Mouse (Mus musculus) cerebellum, postnatal 25 days (tissue): ENCODE measurements at regions not wholly inside any gene's neighbourhood (a gene's known extent, or its start where the extent isn't known, plus 50 kb on each side); places are given as distances from the start of the nearest gene placed in this dataset.

Experiments used
- DNase-seq, 2 experiments: peaks; one replicate each; pipeline ENCODE4 v3.0.0; 2021; ENCODE audit warnings: mixed read lengths in 2 of 2

DNA sequence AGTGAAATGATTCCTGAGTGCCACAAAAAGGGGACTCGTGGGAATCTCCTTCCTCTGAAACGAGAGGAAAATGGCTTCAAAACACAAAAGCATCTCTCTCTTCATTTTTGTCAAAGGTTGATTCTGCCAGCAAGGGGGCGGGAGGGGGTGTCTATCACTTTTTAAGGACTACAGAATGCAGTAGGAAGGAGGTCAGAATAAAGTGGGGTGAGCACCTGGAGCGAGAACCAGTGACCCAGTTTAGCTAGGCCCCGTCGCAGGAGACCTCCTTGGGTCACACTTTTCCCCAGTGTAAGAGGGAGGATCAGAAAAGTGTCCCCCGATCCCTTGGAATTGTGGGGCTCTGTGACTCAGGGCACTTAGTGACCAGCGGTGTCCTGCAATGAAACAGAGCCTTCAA, 133.1 kb downstream of the Tgfb2 start:
- no peak for DNase-seq

DNA sequence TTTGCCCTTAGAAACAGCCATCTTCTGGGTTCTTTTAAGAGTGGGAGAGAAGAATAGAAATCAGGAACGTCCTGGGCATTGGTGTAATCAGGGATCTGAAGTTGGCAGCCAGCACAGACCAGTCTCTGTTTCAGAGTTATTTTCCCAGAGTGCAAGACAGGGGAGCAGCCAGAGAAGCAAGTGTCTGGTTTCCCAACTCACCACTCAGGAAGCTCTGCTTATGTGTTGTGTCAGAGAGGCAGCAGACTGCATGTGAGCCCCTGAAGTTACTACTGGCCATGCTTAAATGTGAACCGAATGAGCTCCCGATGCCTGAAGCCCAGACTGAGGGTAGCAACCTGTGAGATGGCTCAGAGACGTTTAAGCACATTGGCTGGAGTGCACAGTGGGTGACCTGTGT, 133.7 kb downstream of the Tgfb2 start:
- no peak for DNase-seq

DNA sequence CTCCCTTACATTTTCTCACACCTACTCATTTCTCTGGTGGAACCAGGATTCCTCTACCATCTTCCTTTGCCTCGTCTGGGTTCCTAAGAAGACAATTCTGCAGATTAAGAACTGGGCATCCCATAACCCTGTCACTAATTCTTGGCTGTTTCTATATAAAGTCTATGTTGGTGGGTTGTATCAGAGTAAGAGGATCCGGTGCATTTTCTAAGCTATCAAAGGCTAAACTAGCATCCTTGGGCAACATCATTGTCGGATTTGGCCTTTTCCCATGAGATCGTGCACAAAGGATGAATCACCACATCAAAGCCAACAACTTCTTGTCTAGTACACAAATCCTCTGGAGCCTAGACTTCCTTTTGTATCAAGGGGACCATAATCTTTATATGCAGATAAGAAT, 137.3 kb downstream of the Tgfb2 start:
- no peak for DNase-seq

DNA sequence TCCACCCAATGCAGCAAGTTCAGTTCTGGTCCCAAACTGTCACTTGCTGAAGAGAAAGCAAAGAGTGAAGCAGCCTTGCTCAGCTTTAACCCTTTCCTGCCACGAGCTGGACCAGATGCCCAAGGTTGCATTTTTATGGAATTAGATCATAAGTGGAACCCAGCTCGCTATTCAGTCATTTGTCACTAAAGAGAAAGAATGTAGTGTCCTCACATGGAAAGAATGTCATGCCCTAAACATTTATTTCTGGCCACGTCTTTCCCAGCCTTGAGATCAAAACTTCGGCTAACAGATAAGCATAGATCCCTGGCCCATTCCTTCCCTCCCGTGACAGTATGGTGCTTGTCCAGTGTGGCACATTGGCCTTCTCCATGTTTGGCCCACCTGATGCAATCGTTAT, 137.7 kb downstream of the Tgfb2 start:
- no peak for DNase-seq

DNA sequence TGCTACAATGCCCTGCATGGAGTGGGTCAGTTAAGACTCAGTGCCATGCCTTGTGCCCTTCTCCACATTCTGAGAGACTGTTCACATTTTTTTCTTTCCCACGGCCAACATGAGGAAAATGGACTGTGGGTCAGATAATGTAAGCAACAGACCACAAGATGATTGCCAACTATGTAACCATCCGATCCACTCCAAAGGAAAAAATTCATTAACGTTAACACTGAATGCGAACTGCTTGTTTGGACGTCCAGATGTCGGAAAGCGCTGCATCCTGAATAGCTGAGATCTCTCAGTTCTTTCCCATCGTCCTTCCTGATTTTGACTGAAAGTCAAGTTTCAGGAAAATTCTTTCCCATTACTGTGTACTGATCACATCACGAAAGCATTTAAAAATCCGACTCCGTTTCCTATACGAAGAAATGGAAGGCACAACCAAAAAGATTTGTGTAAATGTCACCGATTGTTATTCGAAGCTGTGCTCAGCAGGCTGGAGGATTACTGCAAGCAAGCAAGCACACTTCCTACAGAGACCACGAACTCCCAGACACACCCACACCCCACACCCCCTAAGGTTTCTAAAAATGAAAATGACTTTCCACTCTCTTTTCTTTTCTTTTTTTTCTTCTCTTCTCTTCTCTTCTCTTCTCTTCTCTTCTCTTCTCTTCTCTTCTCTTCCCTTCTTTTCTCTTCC, 138.5 kb downstream of the Tgfb2 start:
- no peak for DNase-seq

DNA sequence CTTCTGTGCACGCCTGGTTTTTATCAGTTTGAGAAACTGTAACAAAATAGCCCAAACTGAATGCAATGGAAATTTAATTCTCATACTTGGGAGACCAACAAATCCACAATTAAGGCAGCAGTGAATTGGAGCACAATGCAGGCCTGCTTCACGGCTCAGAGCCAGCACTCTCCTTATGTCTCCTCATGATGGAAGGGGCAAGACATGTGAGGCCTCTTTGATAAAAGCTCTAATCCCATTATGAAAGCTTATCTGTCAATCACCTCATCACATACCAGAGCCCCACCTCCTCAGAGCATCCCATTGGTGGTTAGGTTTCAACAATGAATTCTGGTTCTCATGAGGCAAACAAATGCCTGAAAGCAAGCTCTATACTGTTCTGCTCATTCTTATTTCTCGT, 143.8 kb downstream of the Tgfb2 start:
- DNase-seq, result peak in 1 of 2 experiments; percentile 30

DNA sequence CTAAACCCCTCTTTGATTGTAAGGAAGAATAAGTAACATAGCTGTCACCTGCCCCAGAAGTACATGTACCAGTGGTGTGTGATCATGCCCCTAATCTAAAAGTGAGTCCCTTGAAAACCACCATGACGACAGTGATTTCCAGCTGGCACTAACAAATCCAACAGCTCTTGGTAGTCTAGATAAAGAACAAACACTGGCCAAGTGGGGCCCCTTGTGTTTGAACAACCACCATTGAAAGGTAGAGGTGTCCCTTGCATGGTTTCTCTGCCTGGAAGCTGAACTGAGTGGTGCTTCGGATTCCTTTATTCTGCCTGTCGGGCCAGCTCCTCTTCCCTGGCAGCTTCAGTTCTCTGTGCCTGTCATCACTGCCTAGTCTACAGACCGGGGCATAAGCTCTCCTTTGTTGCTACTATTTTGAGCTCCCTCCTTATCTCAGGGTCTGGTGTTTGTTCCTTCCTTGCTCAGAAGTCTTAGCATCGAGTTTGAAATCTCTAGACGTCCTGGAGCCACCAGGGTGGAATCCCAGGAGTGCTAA, 150.3 kb downstream of the Tgfb2 start:
- DNase-seq, result no peak

DNA sequence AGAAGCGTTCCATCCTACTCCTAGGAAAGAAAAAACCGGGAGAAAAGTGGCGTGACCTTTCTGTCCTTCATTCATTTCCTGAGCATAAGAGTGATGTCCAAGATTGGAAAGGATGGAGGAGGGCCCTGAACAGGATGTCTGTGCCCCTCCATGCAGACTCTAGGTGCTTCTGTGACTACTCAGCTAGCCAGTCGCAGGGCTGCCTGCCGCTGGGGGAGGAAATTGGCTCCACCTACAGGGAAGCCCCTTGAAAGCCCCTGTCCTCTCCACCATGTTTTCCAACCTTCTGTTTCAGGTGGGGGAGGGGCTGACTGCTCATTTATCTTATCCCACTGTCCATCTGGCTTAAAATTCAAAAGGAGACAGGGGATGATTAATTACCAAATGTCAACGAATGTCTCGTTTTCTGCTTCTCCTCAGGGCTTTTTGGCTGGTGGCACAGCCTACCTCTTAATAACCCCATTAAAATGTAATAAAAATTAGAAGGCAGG, 151.2 kb downstream of the Tgfb2 start:
- peak in 1 of 2 experiments; percentile 3 for DNase-seq

DNA sequence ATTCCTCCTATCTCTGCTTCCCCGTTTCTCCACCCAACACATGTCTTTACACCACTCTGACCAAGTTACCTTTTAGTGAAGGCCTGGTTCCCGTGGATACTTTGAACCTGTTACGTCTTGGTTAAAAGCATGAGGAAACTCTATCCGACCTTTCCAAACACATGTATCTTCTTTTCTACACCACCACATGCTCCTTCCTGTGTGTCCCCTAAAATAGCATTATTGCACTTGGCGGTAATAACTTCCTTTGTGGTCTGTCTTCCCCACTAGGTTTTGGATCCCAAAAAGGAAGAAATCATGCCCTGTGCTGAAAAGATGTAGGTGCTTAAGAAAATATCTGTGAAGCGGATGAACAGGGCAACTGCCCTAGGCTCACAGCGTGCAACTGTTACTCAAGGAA, 153.1 kb downstream of the Tgfb2 start:
- DNase-seq, result no peak

DNA sequence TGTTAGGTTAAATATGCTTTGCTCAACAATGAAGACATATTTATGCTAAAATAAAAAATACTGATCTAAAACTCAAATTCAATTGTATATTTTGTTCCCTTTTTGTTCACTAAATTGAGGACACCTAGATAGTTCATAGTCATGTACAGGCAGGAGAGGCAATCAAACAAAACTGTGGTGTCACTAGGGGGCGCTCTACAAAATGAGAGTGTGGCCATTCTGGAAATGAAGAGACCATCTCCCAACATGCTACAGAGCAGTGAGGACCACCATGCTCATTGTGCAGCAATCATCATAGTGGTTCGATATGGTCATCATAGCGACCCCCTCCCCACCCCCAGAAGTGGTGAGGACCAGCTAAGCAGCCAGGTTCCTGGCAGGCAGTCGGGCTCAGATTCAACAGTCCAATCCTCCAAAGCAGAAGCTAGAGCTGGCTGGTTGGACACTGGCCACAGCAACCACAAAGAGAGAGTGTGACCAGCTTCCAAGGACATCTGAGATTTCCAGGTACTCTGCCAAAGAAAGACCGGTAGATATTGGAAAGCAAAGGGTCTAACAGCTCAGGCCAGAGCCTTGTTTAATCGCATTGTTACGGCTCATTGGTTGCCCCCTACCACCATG, 155.4 kb downstream of the Tgfb2 start:
- peak; percentile 16 to 59 for DNase-seq

DNA sequence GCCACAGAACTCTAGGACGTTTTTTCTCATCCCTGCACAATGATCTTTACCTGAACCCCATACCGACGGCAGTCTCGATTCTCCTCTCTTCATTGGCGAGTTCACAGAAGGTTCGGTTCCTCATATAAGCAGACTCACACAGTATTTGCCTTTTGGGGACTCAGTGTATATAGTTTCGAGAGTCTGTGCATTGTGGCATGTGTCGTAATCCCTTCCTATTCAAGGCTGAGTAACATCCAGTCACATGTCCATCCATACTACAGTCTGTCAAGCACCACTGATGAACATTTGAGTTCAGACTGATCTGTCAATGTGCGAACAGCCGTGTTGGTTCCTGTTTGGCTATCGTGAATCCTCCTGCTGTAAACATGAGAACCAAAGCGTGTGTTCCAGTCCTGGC, 156.6 kb downstream of the Tgfb2 start:
- no peak for DNase-seq

DNA sequence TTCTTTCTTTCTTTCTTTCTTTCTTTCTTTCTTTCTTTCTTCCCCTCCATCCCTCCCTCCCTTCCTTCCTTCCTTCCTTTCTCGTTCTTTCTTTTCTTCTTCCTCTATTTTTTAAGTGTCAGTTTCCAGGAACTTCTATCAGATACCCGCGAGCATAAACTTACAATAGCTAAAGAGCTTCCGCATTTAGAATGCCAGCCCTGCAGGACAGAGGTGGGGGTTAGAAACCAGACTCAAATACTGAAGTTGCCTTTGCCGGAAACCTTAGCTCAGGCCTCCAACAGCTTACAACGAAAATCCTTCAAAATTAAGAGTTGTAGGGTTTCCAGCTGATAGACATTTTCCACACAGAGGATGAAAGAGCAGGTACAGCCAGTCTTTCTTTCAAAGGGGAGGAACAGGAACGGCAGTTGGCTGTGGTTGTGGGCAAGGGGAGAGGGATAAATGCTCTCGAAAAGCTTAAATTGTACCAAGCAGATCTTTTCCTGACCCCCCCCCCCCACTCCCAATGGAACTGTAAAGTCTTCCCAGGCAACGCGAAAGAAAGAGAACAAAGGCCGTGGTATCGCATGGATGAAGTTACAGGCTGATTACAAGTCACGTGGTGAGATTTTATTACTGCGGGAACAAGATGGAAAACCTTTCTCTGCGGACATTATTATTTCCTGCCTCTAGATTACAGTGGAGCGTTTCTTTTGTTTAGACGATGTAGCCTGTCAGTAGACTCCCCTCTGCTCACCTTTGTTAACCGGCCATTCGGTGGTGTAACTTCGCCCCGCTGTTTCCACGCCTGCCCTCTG, 159.2 kb downstream of the Tgfb2 start:
- DNase-seq, result no peak

DNA sequence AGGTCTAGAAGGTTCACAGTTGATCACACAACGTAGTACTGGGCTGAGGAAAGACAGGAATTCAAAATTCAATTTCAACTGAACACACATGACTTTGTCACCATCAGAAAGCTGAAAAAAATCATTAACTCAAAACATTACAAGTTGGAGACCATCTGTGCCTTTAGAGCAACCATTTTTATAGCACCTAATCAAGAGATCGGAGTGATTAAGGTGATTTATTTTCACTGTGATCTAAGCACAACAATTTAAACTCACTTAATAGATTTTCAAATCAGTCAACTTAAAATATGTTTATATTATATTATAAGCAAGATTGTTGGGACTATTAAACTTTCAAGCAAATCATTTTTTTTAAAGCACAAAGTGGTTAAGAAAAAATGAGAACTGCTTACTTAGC, 165.7 kb downstream of the Tgfb2 start:
- DNase-seq, result no peak

DNA sequence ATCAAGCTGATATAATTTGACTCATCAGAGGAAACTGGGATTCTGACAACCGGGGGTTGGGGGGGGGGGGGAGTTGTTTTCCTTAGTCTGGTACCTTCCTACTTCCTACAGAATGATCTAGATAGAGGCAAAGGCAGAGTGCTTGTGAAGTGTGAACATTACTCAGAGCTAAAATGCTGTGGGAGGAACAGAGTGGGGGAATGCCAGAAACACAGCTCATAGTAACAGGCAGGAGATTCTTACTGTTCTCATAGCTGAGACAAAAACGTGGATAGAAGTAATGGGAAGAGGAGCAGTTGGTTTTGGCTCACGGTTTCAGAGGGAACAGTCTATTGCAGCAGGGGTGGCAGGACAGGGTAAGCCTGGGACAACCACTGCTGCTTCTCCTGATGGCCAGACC, 167.6 kb downstream of the Tgfb2 start:
- no peak for DNase-seq

DNA sequence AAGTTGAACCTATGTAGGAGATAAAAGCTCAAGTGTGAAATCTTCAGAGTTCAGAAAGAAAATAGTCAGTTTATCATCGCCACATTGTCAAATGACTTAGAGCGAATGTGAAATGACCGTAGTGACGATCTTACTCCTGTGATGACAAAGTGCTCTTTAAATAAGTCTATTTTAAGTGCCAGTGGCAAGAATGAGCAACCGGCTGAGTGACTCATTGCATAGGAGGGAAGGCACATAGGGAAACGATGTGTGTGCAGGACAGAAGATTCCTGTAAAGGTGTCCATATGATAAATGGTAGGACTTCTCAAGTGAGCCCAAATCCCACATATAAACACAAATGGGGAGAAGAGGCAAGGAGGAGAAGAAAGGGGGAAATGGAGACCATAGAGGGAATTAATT, 189.8 kb downstream of the Tgfb2 start:
- no peak for DNase-seq

DNA sequence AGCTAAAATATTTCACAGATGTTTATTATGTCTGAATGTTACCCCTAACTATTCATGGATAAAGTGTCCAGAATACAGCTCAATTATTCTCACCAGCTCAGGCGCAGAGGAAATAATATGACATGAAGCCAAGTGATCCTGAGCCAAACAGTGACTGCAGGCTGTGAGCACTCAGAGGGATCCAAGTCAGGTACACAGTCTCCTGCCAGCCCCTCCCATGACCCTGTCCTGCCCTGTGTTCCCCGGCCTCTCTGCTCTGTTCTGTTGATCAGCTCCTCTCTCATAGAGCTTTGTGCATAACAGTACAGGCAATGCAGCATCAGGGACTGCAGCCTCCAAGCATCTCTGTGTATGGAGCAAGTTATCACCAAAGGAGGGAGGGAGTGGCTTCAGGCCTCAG, 190.7 kb downstream of the Tgfb2 start:
- DNase-seq, result peak in 1 of 2 experiments; percentile 20

DNA sequence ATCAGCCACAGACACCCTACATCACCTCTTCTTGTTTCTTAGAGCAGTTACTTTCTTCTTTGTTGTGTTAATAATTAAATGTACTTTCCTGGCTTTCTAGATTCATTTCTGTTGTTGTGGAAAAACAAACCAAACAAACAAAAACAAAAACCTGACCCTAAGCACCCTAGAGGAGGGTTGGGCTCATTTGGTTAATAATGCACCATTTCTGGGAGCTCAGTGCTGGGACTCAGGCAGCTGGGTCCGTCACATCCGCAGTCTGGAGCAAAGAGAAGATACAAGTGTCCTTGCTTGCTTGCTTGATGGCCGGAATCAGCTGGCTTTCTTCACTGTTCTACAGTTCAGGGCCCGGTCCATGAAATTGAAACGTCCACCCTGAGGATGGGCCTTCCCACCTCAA, 191.9 kb downstream of the Tgfb2 start:
- no peak for DNase-seq

DNA sequence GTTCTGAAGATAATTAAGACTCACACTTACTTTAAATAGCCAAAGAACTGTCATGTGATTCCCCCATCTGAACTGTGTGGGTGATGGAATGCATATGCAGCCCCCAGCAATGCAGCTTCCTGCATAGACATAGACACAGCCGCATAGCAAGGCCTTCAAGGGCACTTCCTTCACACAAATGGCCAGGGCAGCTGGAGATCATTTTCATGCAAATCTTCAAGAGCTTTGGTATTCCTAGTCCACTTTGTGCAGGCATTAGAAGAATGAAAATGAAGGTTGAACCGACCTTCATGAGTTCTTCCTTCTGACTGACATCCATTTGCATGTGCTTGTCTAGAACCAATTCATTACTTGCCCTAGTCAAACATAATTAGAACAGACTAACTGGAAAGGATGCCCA, 195.3 kb downstream of the Tgfb2 start:
- no peak for DNase-seq

DNA sequence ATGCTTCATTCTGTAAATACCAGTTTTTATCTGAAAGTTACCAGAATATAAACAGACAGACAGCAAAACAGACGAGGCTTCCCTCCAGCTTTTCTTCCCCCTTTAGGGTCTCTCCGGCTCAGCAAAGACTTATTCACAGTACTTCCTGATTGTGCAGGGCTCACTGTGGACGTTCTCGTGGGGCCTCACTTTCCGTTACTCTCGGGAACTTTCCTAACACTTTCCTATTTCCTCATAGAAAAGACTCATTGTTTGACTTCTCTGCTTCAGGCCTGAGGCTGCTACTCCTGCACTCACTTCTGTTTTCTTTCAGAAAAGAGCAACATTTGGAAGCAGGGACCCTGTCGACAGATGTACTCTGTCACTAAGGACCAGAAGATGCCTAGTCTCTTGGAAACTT, 197.4 kb downstream of the Tgfb2 start:
- DNase-seq, result no peak

DNA sequence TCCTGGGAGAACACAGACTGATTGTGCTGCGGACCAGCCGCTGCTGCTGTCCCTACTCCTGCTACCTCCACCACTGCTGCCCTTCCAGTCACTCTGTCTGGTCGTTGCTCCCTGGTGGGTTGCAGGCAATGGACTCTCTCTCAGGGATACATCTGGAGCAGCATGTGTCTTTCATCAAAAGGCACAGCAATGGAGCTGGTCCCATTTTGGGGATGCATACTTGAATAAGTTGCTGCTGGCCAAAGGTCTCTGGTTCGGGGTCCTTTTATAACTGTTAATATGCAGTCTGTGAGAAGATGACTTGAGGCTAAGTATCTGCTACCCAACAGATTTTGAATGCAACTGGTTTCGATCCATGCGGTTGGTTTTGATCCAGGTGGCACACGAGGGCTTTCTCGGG, 197.8 kb downstream of the Tgfb2 start:
- DNase-seq, result no peak

DNA sequence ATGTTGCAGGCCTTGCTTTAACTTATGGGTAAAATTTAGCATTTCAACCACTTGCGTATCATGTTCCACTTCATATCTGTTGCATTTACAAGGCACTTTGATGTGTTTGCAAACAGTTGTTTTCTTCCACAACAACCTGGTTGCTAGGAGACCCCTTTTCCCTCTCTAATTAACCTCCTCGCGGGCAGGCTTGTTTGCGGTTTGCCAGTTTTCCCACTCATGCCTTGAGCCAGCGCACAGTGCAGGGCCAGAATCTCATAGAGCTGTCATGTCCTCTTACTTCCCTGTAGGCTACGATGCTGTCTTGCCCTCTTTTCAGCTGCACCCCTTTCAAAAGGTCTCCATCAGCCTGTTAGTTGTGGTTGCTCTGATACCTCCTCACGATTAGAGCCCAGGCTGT, 199.3 kb downstream of the Tgfb2 start:
- DNase-seq, result no peak

DNA sequence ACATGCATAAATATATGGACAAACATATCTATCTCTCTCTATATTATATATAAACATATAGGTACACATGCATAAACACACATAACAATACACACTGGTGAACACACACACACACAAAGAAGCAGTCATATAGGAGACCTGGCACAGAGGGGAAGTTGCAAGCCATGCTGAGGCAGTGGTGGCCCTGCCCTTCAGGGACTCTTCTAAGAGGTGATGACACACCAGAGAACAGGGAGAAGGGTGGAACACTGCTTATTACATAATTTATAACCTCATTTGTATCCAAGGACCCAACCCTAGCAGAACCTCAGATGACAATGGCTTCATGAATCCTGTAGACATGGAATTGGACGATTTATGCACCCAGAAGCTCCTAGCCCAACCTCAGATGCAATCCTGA, 199.9 kb downstream of the Tgfb2 start:
- no peak for DNase-seq

DNA sequence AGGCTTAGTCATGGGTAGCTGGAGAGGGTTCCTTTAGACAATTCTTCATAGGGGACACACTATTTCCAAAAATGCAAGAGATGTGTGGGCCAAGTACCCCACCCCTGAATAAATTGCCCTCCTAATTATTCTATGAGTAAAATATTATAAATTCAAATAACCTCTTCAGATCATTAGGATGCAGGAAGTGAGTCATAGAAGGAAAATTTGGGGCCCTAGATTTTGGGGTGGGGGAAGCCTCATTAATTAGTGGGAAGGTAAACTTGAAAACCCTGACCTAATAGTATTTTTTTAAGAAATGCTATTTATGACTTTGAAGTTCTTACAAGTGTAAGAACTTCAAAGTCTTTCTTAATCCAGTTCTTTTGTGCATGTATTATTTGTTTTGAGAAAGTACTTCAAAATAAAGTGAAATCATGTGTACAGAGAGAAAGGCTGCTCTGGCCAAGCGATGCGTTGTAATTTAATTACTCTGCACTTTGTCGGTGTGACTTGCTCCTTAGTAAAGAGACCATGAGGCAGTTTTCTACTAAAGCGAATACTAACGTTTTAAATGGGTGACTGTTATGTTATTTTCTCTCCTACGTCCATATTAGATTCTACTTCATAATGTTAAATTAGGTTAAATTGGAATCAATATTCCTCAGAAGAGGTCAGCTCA, 200.6 kb downstream of the Tgfb2 start:
- DNase-seq, result no peak
